Mouse (Mus musculus): ENCODE data around the gene Opn1mw. TPM values are rescaled to one million over a fixed set of nuclear protein-coding genes. Genes with fewer than 3 reads are reported as not detected.

The Opn1mw gene
- total and polyA plus RNA-seq, 3 experiments: not detected

- peak; percentile 87 for DNase-seq (ENCODE audit: low read depth, low spot score)
- Histone ChIP-seq H3K36me3 (ENCODE audit: control insufficient read depth in 1 of 2, insufficient read depth in 2 of 2, low read length in 2 of 2) (peaks cover 0 to 19% of the 10 kb centered on the region in 2 experiments; a peak in 2 of 4 replicates), H3K9me3 (replicated peaks; ENCODE audit: insufficient read depth, low read length) (no peaks in the 10 kb centered on the region), H3K4me1 (ENCODE audit: control insufficient read depth in 1 of 2, insufficient read depth in 2 of 2, low read length in 2 of 2) (peaks cover 0 to 5% of the 10 kb centered on the region in 2 experiments; a peak in 1 of 4 replicates), H3K27ac (ENCODE audit: control insufficient read depth, low read depth, low read length) (peak overlapping the region; percentile 86), H3K79me2 (ENCODE audit: control insufficient read depth, insufficient read depth, low read length, poor library complexity) (peaks cover 30% of the 10 kb centered on the region), H3K4me3 (ENCODE audit: control insufficient read depth in 1 of 2, insufficient read depth in 1 of 2, low read depth in 2 of 2, low read length in 2 of 2) (peak overlapping the region; percentile 66 to 80), H3K9ac (ENCODE audit: control insufficient read depth, low read depth, low read length, poor library complexity, severe bottlenecking) (peak overlapping the region; percentile 85), H3K27me3 (ENCODE audit: control insufficient read depth in 1 of 2, insufficient read depth in 2 of 2, low read length in 2 of 2) (no peaks in the 10 kb centered on the region)
- TF ChIP-seq USF2 (IDR thresholded peaks at IDR 0.05; ENCODE audit: borderline replicate concordance in 1 of 2, insufficient read depth in 1 of 2, low read depth in 1 of 2, low read length in 2 of 2) (no peak), UBTF (IDR thresholded peaks at IDR 0.05; ENCODE audit: borderline replicate concordance, insufficient read depth, low read depth, low read length) (no peak), GABPA (IDR thresholded peaks at IDR 0.05; ENCODE audit: low read depth, low read length) (no peak), MAZ (IDR thresholded peaks at IDR 0.05; ENCODE audit: low read depth, low read length) (no peak), TCF12 (IDR thresholded peaks at IDR 0.05; ENCODE audit: low read depth, low read length) (no peak), JUND (IDR thresholded peaks at IDR 0.05; ENCODE audit: low read depth, low read length) (no peak), BHLHE40 (IDR thresholded peaks at IDR 0.05; ENCODE audit: borderline replicate concordance, low read depth, low read length) (no peak), ELF1 (IDR thresholded peaks at IDR 0.05; ENCODE audit: low read depth, low read length) (no peak), RCOR1 (IDR thresholded peaks at IDR 0.05; ENCODE audit: low read depth, low read length) (no peak), SIN3A (IDR thresholded peaks at IDR 0.05; ENCODE audit: low read length) (no peak), MYC (IDR thresholded peaks at IDR 0.05; ENCODE audit: low read depth, low read length) (no peak), CHD1 (IDR thresholded peaks at IDR 0.05; ENCODE audit: low read depth, low read length) (no peak), POLR2AphosphoS5 (IDR thresholded peaks at IDR 0.05; ENCODE audit: borderline replicate concordance, low read depth, low read length) (no peak), POLR2A (IDR thresholded peaks at IDR 0.05; ENCODE audit: control insufficient read depth in 1 of 2, insufficient read depth in 1 of 2, low read depth in 1 of 2, low read length in 2 of 2, poor library complexity in 1 of 2) (peak in 1 of 2 experiments; percentile 49; a peak in 1 of 4 replicates), NRF1 (IDR thresholded peaks at IDR 0.05; ENCODE audit: insufficient read depth, low read depth, low read length, poor library complexity, severe bottlenecking) (peak; percentile 73), CHD2 (IDR thresholded peaks at IDR 0.05; ENCODE audit: low read length) (no peak)
Measured at GRCm38 (mm10) chrX:74084946-74085498, 42.2 kb upstream of the Opn1mw start.

DNA sequence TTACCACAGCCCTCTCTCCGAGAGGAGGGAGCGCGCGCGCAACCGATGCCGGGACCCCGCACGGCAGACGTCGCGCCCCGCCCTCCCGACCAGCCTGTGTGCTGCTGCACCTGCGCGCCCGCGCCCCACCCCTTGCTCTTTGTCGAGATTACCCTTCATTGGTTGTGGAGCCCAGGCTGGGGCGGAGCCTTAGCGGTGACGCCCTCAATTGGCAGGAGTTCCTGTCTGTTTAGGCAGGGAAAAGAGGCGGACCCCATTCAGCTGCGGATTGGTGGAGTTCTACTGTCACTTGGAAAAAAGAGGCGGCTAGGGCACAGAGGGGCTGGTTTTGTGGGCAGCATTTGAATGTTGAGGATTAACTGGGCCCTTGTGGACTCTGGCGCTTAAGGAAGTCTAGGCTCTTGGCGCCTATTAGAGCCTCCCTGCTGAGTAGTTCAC lies 41.6 kb upstream of the Opn1mw start:
- Histone ChIP-seq H3K27me3 (ENCODE audit: control insufficient read depth in 1 of 2, insufficient read depth in 2 of 2, low read length in 2 of 2) (no peaks in the 10 kb centered on the region), H3K36me3 (ENCODE audit: control insufficient read depth in 1 of 2, insufficient read depth in 2 of 2, low read length in 2 of 2) (peaks cover 0 to 19% of the 10 kb centered on the region in 2 experiments; a peak in 2 of 4 replicates), H3K9ac (ENCODE audit: control insufficient read depth, low read depth, low read length, poor library complexity, severe bottlenecking) (peak overlapping the region; percentile 85), H3K27ac (ENCODE audit: control insufficient read depth, low read depth, low read length) (peak overlapping the region; percentile 88), H3K4me3 (ENCODE audit: control insufficient read depth in 1 of 2, insufficient read depth in 1 of 2, low read depth in 2 of 2, low read length in 2 of 2) (peak overlapping the region; percentile 66 to 80; a peak in 3 of 4 replicates), H3K4me1 (ENCODE audit: control insufficient read depth in 1 of 2, insufficient read depth in 2 of 2, low read length in 2 of 2) (peaks cover 0 to 5% of the 10 kb centered on the region in 2 experiments; a peak in 1 of 4 replicates), H3K79me2 (ENCODE audit: control insufficient read depth, insufficient read depth, low read length, poor library complexity) (peaks cover 30% of the 10 kb centered on the region), H3K9me3 (replicated peaks; ENCODE audit: insufficient read depth, low read length) (no peaks in the 10 kb centered on the region)
- peak; percentile 98 for DNase-seq (ENCODE audit: low read depth, low spot score)
- peak; percentile 13 to 45; a peak in 1 of 4 replicates for TF ChIP-seq POLR2A (IDR thresholded peaks at IDR 0.05; ENCODE audit: control insufficient read depth in 1 of 2, insufficient read depth in 1 of 2, low read depth in 1 of 2, low read length in 2 of 2, poor library complexity in 1 of 2)
- no peak for TF ChIP-seq POLR2AphosphoS5 (IDR thresholded peaks at IDR 0.05; ENCODE audit: borderline replicate concordance, low read depth, low read length)
- peak; percentile 49 for TF ChIP-seq TBP (IDR thresholded peaks at IDR 0.05; ENCODE audit: low read depth, low read length)
- peak; percentile 79 for TF ChIP-seq NRF1 (IDR thresholded peaks at IDR 0.05; ENCODE audit: insufficient read depth, low read depth, low read length, poor library complexity, severe bottlenecking)
- no peak for TF ChIP-seq RAD21 (IDR thresholded peaks at IDR 0.05; ENCODE audit: low read depth, low read length)
